Mouse (Mus musculus) cortical plate, adult 2 months (tissue): ENCODE measurements at regions not wholly inside any gene's neighbourhood (a gene's known extent, or its start where the extent isn't known, plus 50 kb on each side); places are given as distances from the start of the nearest gene placed in this dataset.

Experiments used
- CTCF ChIP-seq: fragments of 200-500 bp; IDR thresholded peaks from 2 replicates; pipeline ENCODE4 v1.5.1; 2011; ENCODE audit warnings: mild to moderate bottlenecking, control low read depth, low read length; ENCODE audit not compliant: insufficient read depth; ENCODE audit errors: extremely low read depth
- POLR2A ChIP-seq: fragments of 200-500 bp; IDR thresholded peaks from 2 replicates; pipeline ENCODE4 v1.6.1; 2011; ENCODE audit warnings: mild to moderate bottlenecking, low read length, control low read depth; ENCODE audit not compliant: insufficient read depth; ENCODE audit errors: extremely low read depth

- no peak for TF ChIP-seq CTCF
- no peak for TF ChIP-seq POLR2A
Observed at GRCm38 (mm10) chr13:71784740-71785139, 178.8 kb downstream of the Irx1 start.
